Mouse (Mus musculus) common myeloid progenitor, adult 5-6 weeks (primary cell): ENCODE data around the gene Tfap2a. TPM values are rescaled to one million over a fixed set of nuclear protein-coding genes. Genes with fewer than 3 reads are reported as not detected.

ENCODE experiments used
- ATAC-seq: replicated peaks from 2 replicates; pipeline ENCODE4 v1.8.0; 2016; ENCODE audit warnings: low read depth, mild to moderate bottlenecking, moderate TSS enrichment, inconsistent platforms; ENCODE audit not compliant: poor library complexity, severe bottlenecking
- total RNA-seq: library from RNA; stranded (forward); fragments of 200-1000, 187-1606 nt; gene quantifications from 2 replicates; pipeline ENCODE4 v1.2.3, GENCODE M21; 2017

Gene Tfap2a
- 0.23 TPM in 1 of 2 replicates, not detected in the other for total RNA-seq

DNA sequence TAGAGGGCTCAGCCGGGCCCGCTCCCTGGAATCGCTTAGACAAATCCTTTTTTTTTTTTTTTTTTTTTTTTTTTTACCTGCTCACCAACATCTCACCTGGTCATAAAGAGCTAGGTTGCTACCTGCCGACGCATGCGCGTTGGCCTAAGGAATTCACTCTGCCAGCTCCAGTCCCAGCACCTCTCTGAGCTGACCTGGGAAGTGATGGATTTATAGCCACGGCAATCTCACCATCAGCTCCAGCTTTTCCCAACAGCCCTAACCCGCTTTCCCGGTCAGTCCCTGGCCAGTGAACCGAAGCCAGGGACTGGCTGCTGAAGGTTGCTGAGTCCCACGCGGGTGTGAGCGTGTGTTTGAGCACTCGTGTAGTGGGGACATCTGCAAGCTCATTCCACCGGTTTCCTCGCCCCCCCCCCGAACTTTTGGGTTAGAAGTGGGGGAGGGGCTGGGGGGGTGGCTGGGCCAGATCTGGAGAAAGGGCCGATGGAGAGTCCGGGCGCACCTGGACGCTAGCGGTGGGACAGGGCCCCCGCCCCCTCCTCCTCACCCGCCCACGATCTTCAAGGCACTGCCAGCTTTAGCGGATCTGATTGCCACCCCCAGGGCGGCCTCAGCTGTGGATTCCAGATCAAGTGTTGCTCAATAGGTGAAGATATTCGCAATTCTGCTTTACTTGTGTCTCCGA lies at the start of gene Tfap2a:
TSS of gene Tfap2a (minus strand) at position 181 of the 685 bp plus-strand sequence.
- ATAC-seq, result no peak

DNA sequence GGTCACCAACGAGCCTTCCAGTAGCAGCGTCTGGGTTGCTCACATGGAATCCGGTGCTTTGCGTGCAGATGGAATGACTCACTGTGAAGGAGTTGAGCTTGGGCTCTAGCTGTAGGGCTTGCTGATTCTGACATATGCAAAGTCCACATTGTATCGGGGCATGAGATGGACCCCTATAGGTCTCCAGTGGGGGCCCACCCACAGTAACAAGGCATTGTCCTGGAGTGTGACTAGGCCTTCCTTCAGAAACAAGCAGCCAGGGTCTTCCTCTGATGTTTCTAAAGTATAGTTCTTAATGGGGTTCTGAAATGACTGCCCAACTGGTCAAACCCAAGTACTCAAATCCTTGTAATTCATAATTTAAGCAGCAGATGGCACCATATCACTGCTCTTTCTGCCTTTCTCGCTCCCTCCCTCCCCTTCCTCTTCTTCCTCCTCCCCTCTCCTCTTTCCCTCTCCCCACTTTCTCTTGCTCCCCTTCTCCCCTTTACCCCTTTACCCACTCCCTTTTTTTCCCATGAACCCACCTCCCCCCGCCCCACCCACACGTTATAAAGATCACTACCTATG lies 46.1 kb upstream of the Tfap2a start:
- ATAC-seq, result peak; percentile 31; the same call in 1 of the 2 replicates

DNA sequence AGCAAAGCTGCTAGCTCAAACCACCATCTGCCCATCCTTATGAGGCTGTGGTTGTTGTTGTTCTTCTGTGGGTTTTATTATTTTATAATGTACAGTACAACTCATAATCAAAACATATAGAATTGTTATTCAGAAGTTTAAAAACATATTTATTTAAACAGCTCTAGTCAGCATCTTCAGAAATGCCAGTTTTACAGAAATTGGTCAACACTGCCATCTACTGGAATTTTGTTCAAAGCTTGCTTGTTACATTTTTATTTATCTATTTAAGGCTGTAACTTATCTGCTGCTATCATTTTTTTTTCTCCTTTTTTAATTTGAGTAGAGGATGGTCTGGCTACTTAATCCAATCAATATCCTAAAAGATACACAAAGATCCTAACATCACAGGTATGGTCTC lies 19.8 kb upstream of the Tfap2a start:
- no peak for ATAC-seq

DNA sequence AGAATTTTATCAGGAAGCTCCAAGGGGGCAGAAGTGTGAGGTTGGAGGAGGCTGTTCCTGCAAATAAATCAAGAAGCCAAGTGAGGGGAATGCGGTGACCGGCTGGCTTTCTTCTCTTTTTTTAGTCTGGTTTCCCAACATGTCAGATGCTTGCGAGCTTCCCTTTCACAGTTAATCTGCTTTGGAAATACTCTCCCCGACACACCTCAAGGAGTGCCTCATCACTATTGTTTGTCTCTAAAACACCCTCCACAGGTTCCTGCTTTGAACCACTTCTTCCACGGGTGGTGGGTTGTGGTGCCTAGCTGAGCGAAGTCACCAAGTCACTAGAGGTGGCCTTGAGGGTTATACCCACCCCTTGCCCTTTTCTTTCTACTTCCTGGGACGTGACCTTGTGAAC lies 18.2 kb upstream of the Tfap2a start:
- ATAC-seq, result no peak

DNA sequence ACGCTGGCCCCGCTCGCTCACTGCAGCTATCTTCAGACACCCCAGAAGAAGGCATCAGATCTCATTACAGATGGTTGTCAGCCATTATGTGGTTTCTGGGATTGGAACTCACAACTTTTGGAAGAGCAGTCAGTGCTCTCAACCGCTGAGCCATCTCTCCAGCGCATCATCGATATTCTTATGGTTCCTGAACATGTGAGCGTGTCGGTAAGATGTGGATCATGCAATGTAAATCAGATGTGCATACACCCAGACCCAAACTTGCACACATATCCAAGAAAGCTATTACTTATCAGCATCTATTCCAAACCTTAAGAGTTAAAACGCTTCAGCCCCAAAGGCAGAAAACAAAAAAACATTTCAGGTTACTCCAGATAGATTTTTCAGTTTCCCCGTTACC lies 15.9 kb upstream of the Tfap2a start:
- ATAC-seq, result no peak

DNA sequence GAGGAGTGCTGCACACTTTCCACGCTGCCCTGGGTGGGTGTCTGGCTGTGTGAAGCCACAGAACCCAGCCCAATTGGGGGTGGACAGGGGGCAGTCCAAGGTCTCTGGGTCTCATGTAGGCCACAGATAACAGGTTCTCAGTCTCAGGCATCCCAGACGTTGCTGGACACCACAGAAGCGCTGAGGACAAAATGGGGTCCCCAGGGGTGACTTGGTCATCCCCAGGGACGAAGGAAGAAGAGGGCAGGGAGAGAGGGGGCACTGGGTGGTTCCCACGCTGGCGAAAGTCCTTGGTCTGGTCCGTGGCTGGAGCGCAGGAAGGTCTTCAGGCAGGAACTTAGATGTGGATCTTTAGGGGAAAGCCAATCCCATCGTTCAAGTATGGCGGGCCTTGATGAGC lies 13.7 kb upstream of the Tfap2a start:
- no peak for ATAC-seq

- no peak for ATAC-seq
Observed at GRCm38 (mm10) chr13:40749603-40749905, 11.4 kb upstream of the Tfap2a start.

DNA sequence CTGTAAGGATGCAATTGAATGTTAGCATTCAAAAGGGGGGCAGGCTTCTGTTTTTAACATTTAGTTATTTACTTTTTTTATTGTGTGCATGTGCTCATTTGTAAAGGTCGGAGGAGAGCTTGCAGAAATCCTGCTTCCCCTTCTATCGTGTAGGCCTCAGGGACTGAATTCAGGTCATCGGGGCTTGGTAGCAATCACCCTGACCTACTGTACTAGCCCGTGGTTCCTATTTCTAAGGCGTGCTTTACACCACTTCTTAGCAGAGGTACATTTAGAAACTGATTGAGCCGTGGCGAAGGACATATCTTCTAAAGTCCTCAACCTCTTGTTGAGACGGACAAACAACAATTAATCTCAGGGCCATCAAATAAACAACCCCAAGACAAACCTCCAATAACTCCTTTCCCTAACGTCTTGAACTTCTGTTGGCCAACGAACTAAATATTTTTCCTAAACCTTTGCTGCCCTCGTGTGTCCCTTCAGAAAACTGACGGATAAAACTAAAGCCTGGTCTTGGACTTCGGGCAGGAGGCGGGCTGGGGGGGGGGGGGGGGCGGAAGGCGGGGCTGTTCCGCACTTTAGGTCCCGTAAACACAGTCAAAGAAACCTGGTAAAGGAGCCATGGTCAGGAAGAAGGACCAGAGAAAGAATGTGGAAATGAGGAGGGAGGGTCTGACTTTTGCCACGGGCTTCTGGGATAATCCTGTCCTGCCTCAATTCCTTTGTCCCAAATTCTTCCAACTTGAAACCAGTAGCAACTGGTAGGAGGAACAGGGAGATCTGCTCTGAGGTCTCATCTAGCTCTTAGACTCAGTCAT lies 10.8 kb upstream of the Tfap2a start:
- ATAC-seq, result peak; percentile 77

DNA sequence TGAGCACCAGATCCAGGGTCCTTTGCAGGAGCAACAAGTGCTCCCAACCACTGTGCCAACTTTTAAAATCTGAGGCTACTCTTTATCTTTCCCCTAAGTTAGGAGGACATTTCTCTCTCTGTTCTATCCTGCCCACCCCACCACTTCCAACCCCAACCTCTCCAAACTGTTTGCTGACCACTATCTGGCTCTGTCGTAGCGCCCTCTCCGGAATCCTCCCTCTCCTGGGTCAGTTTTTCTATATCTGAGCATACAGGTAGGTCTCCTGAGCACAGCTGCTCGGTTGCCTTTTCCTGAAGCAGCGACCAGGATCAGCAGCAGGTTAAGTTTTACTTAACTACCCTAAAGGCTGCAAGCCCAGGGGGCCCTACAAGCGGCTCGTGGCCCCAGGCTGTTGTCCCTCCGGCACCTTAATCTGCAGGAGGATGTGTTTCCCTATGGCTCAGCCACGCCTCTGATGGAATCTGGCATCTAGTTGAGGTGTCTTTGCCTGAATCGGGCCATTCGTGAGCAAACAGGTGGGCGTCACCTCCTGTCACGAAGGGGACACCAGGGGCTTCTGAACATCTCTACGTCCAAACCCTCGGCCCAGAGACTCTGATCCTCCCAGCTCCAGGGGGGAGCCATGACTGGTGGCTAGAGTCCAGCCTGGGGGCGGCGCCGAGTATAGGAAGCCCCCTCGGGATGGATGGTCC lies 6.1 kb upstream of the Tfap2a start:
- no peak for ATAC-seq

GRCm38 (mm10) chr13:40743221-40743620 lies 5.0 kb upstream of the Tfap2a start:
- ATAC-seq, result no peak

GRCm38 (mm10) chr13:40741841-40742550 lies 3.8 kb upstream of the Tfap2a start:
- peak; percentile 56 for ATAC-seq

- no peak for ATAC-seq
Observed at GRCm38 (mm10) chr13:40741436-40741835, 3.3 kb upstream of the Tfap2a start.

DNA sequence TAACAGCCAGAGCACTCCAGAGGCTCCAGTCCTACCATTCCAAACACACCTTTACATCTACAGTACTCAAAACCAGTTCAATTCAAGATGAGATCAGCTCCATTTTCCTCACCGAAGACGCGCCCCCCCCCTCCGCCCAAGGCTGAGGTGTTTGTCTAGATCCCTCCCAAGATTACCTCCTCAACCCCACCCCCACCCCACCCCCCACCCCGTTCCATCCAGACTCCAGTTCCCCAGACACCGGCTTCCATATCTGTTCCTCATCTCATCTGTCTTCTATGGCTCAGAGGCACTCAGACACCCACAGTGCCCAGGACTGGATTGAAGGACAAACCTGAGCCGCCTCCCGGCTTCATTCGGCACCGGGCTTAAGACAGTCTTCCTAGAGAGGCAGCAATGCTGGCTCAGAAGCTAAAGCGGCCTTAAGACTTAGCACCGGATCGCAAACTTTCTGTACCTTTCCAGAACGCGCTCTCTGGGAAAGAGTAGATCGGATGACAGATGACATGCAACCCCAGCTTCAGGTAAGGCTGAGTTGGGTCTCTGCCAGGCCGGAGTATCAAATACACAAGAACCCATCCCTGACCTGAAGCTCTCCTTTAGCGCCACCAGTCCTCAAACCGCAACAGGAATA lies 2.7 kb upstream of the Tfap2a start:
- ATAC-seq, result no peak

- no peak for ATAC-seq
Observed at GRCm38 (mm10) chr13:40739901-40740300, 1.7 kb upstream of the Tfap2a start.

- ATAC-seq, result no peak
Observed at GRCm38 (mm10) chr13:40739121-40739650, 1.0 kb upstream of the Tfap2a start.

DNA sequence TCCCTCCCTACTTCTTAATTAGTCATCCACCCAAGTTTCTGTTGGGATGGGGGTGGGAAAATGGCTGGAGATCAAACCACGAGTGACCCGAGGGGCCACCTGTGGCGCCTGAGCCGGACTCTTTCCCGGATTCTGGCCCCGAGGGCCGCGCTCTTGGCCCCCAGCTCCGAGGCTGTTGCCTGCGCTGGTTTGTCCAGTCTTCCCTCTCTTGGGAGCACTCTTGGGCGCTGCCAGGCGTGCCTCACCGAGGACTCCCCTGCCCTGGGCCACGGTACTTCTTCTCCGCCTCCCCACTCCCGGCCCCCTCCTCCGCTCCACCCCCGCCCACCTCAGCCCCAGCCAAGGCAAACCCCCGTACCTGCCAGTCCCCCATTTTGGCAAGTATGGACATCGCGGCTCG lies 415 bp downstream of the Tfap2a start:
- no peak for ATAC-seq

DNA sequence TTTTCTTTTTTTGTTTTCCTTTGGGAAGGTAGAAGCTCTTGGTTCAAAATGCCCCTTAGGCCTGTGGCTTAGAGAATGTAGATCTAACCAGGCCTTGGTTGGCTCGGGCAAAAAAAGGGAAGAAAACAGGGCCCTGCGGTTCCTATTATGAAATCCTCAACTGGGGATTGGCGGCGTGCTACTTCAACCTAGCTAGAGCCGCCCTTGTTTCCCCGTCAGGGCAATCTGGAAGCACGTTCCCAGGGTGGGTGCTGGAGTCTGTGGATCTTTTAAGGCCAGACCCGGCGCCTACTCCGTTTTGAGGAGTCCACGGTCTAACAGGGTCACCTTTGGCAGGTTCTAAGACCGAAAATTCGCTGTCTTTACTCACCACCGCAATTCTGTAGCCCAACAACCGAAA lies 1.1 kb downstream of the Tfap2a start:
- peak; percentile 55 for ATAC-seq

- no peak for ATAC-seq
Observed at GRCm38 (mm10) chr13:40736107-40736780, 1.9 kb downstream of the Tfap2a start.
